Mouse (Mus musculus): ENCODE data around the gene Fto. TPM values are rescaled to one million over a fixed set of nuclear protein-coding genes. Genes with fewer than 3 reads are reported as not detected.

The Fto gene
- total and polyA plus RNA-seq, 3 experiments = 12.2 to 50.1 (median 17.3) TPM

DNA sequence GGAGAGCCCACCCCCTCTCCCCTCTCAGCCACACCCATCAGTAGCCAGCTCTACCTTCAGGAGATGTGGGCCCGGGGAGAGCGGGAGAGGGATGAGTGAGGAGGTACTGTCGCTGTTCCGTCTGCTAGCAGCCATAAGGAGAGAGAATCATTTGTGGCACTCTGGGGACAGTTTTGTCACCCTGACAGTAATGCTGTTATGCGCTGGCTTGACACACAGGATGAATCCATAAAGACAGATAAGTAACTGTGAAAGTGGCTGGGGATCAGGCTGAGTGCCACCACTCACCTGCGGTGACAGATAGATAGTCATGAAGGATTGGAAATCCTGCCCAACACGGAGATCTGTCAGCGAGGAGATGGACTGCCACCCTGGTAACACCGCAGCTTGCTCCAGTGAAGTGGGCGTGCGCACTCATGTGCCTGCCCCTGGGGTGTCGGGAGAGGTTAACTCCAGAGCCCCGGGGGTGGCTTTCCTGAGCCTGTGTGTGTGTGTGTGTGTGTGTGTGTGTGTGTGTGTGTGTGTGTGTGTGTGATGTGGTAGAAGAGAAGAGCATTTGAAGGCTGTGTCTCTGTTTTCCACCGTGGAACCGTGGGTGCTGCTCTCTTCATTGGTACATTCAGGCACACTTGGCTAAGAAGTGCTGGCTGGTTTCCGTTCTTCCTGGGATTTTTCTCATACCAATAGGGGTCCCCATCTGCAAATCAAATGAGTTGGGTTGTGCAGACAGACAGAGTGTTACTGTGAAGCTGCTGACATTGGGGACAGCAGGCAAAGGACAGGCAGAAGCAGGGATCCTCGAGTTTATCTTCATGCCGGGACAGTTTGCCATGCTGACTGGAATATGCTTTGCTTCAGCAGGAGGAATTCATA is 312.6 kb downstream of the Fto start:
- no peaks in the 10 kb centered on the region for H3K27me3 ChIP-seq (ENCODE audit: insufficient read depth, low read length)
- no peak overlapping the region for H3K4me3 ChIP-seq (ENCODE audit: low read depth, low read length)
- no peaks in the 10 kb centered on the region for H3K4me1 ChIP-seq (ENCODE audit: insufficient read depth, low read depth, low read length)
- no peak for ATAC-seq (ENCODE audit: extremely low read depth, insufficient number of reproducible peaks, low FRiP score, poor library complexity, severe bottlenecking)
- H3K36me3 ChIP-seq (replicated peaks) = peaks cover 18% of the 10 kb centered on the region
- H3K9me3 ChIP-seq (replicated peaks) = no peaks in the 10 kb centered on the region
- DNase-seq (ENCODE audit: low spot score) = no peak
- TF ChIP-seq CTCF (IDR thresholded peaks at IDR 0.05; ENCODE audit: low read depth, low read length) (no peak), GATA2 (IDR thresholded peaks at IDR 0.05; ENCODE audit: borderline replicate concordance, low read depth, low read length) (no peak), GATA1 (IDR thresholded peaks at IDR 0.05; ENCODE audit: borderline replicate concordance, low read length) (no peak)

DNA sequence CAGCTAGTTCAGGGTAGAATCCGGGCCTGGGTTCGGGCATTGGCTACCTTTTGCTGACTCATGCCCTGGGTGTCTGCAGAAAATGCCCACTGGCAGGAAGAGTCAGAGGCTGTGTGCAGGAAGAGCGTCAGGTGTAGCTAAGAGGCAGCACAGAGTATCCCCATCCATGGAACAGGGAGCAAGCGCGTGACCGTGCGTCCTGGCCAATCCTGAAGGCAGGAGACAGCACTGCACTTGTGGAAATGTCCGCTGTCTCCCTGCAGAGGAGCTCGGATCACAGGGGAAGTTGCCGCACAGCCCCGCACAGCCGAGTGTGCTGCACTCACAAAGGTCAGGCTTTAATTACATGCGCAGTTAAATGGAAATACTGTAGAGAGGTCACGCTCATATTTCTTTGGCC is 316.3 kb downstream of the Fto start:
- Histone ChIP-seq H3K4me1 (ENCODE audit: insufficient read depth, low read depth, low read length) (no peaks in the 10 kb centered on the region), H3K36me3 (replicated peaks) (peaks cover 25% of the 10 kb centered on the region), H3K27me3 (ENCODE audit: insufficient read depth, low read length) (no peaks in the 10 kb centered on the region), H3K4me3 (ENCODE audit: low read depth, low read length) (no peak overlapping the region), H3K9me3 (replicated peaks) (no peaks in the 10 kb centered on the region)
- ATAC-seq (ENCODE audit: extremely low read depth, insufficient number of reproducible peaks, low FRiP score, poor library complexity, severe bottlenecking) = no peak
- no peak for TF ChIP-seq CTCF (IDR thresholded peaks at IDR 0.05; ENCODE audit: low read depth, low read length)
- no peak for TF ChIP-seq GATA2 (IDR thresholded peaks at IDR 0.05; ENCODE audit: borderline replicate concordance, low read depth, low read length)
- TF ChIP-seq TAL1 (conservative IDR thresholded peaks at IDR 0.05; ENCODE audit: low read depth, low read length) = no peak
- TF ChIP-seq POLR2AphosphoS5 (IDR thresholded peaks at IDR 0.05; ENCODE audit: insufficient replicate concordance, low read depth, low read length) = no peak
- TF ChIP-seq GATA1 (IDR thresholded peaks at IDR 0.05; ENCODE audit: borderline replicate concordance, low read length) = no peak
- no peak for DNase-seq (ENCODE audit: low spot score)

DNA sequence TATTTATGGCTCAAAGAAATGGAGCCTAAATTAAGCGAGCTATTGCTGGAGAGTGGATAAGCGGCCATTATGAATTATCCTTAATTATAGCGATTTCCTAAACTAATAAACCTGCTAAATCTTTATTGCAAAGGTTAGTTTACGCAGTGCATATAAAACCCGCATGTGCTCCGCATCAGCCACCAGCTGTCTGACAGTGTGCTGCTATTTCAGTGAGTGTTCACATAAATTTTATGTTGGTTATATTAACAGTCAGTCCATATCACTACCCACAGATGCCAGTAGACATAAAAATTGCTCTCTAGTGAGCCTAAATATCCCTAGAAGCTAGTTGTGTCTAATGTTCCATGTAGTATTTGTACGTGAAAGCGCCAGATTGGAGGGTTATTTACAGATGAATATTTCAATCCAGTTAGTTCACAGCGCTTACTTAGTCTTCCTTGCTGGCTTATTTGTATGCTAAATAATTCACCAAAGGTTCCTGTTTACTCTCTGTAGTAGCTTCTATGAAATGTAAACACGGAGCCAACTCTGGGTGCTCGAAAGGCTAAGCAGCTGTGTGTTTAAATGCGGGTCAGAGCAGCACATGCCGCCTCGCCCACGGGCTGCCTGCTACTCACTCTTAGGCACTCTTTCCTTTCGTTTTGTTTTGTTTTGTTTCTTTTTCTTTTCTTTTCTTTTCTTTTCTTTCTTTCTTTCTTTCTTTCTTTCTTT is 317.2 kb downstream of the Fto start:
- DNase-seq (ENCODE audit: low spot score) (no peak), ATAC-seq (ENCODE audit: extremely low read depth, insufficient number of reproducible peaks, low FRiP score, poor library complexity, severe bottlenecking) (no peak)
- Histone ChIP-seq H3K9me3 (replicated peaks) (no peaks in the 10 kb centered on the region), H3K36me3 (replicated peaks) (peaks cover 30% of the 10 kb centered on the region), H3K4me3 (ENCODE audit: low read depth, low read length) (no peak overlapping the region), H3K4me1 (ENCODE audit: insufficient read depth, low read depth, low read length) (no peaks in the 10 kb centered on the region), H3K27me3 (ENCODE audit: insufficient read depth, low read length) (no peaks in the 10 kb centered on the region)
- TF ChIP-seq GATA2 (IDR thresholded peaks at IDR 0.05; ENCODE audit: borderline replicate concordance, low read depth, low read length) = no peak
- no peak for TF ChIP-seq TAL1 (conservative IDR thresholded peaks at IDR 0.05; ENCODE audit: low read depth, low read length)
- TF ChIP-seq GATA1 (IDR thresholded peaks at IDR 0.05; ENCODE audit: borderline replicate concordance, low read length) = no peak
- TF ChIP-seq CTCF (IDR thresholded peaks at IDR 0.05; ENCODE audit: low read depth, low read length) = no peak
- no peak for TF ChIP-seq POLR2AphosphoS5 (IDR thresholded peaks at IDR 0.05; ENCODE audit: insufficient replicate concordance, low read depth, low read length)

DNA sequence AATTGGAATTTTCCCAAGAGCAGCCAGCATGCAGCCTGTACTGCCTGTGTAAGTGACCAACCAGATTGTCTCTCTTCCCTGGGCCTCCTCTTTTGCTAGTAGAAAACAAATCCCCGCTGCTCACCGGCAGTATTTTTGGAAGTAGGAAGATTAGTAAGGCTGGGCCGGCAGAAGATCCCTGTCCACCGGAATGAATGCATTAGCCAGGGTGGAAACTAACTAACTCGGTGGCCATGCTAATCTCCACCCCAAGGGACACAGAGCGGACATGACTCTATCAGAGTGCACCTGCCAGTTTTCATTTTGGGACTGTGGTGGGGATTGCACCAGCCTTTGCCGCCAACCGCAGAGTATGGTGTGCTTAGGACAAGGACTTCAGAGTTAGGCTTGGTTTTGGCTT is 319.1 kb downstream of the Fto start:
- Histone ChIP-seq H3K27me3 (ENCODE audit: insufficient read depth, low read length) (no peaks in the 10 kb centered on the region), H3K4me1 (ENCODE audit: insufficient read depth, low read depth, low read length) (no peaks in the 10 kb centered on the region), H3K36me3 (replicated peaks) (peaks cover 35% of the 10 kb centered on the region), H3K4me3 (ENCODE audit: low read depth, low read length) (no peak overlapping the region), H3K9me3 (replicated peaks) (peaks cover 7% of the 10 kb centered on the region)
- TF ChIP-seq GATA1 (IDR thresholded peaks at IDR 0.05; ENCODE audit: borderline replicate concordance, low read length) = no peak
- no peak for TF ChIP-seq TAL1 (conservative IDR thresholded peaks at IDR 0.05; ENCODE audit: low read depth, low read length)
- TF ChIP-seq GATA2 (IDR thresholded peaks at IDR 0.05; ENCODE audit: borderline replicate concordance, low read depth, low read length) = no peak
- ATAC-seq (ENCODE audit: extremely low read depth, insufficient number of reproducible peaks, low FRiP score, poor library complexity, severe bottlenecking) = no peak
- no peak for DNase-seq (ENCODE audit: low spot score)

DNA sequence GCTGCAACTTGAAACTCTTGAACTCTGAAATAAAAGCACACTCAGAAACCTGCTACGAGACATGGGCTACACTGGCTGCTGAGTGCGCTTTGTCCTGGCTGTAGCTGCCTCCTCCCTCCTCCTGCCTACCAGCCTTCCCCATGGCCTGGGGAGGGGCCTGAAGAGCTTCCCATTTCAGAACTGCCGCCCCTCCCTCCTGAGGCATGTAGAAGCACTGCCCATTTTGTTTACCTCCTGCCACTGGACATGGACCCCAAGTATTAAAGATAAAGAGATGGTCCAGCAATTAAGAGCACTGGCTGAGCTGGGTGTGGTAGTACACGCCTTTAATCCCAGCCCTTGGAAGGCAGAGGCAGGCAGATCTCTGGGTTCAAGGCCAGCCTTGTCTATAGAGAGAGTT is 322.1 kb downstream of the Fto start:
- DNase-seq (ENCODE audit: low spot score) (no peak), ATAC-seq (ENCODE audit: extremely low read depth, insufficient number of reproducible peaks, low FRiP score, poor library complexity, severe bottlenecking) (no peak)
- Histone ChIP-seq H3K9me3 (replicated peaks) (peaks cover 18% of the 10 kb centered on the region), H3K4me1 (ENCODE audit: insufficient read depth, low read depth, low read length) (no peaks in the 10 kb centered on the region), H3K27me3 (ENCODE audit: insufficient read depth, low read length) (no peaks in the 10 kb centered on the region), H3K36me3 (replicated peaks) (peaks cover 28% of the 10 kb centered on the region), H3K4me3 (ENCODE audit: low read depth, low read length) (no peak overlapping the region)
- TF ChIP-seq GATA2 (IDR thresholded peaks at IDR 0.05; ENCODE audit: borderline replicate concordance, low read depth, low read length) = no peak
- TF ChIP-seq GATA1 (IDR thresholded peaks at IDR 0.05; ENCODE audit: borderline replicate concordance, low read length) = no peak
- TF ChIP-seq TAL1 (conservative IDR thresholded peaks at IDR 0.05; ENCODE audit: low read depth, low read length) = no peak

DNA sequence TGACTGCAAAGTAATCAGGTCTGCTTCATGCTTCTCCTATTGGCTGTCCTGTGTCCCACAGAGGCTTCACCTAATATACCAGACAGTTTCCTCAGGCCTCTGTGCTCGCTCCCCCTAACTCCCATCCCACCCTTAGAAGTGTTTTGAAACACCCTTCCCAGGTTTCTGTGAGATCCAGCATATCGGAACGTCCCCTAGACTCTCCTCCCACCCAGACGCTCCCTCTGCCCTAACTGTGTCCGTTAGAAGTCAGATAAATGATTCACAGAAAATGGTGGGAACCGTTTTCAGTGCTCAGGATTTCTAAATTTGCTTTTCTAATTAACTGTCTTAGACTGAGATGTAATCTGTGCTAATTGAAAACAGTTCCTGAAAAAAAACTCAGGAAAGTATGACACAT is 323.6 kb downstream of the Fto start:
- H3K36me3 ChIP-seq (replicated peaks) = peaks cover 26% of the 10 kb centered on the region
- DNase-seq (ENCODE audit: low spot score) = no peak
- H3K27me3 ChIP-seq (ENCODE audit: insufficient read depth, low read length) = no peaks in the 10 kb centered on the region
- no peak for TF ChIP-seq TAL1 (conservative IDR thresholded peaks at IDR 0.05; ENCODE audit: low read depth, low read length)
- TF ChIP-seq POLR2AphosphoS5 (IDR thresholded peaks at IDR 0.05; ENCODE audit: insufficient replicate concordance, low read depth, low read length) = no peak
- TF ChIP-seq GATA2 (IDR thresholded peaks at IDR 0.05; ENCODE audit: borderline replicate concordance, low read depth, low read length) = no peak
- no peak for TF ChIP-seq GATA1 (IDR thresholded peaks at IDR 0.05; ENCODE audit: borderline replicate concordance, low read length)
- TF ChIP-seq CTCF (IDR thresholded peaks at IDR 0.05; ENCODE audit: low read depth, low read length) = no peak
- peaks cover 18% of the 10 kb centered on the region for H3K9me3 ChIP-seq (replicated peaks)
- no peaks in the 10 kb centered on the region for H3K4me1 ChIP-seq (ENCODE audit: insufficient read depth, low read depth, low read length)
- ATAC-seq (ENCODE audit: extremely low read depth, insufficient number of reproducible peaks, low FRiP score, poor library complexity, severe bottlenecking) = no peak
- H3K4me3 ChIP-seq (ENCODE audit: low read depth, low read length) = no peak overlapping the region

Measured in G1E (cell line).